Mouse (Mus musculus): Measurements from ENCODE around the gene Tufm. TPM values are rescaled to one million over a fixed set of nuclear protein-coding genes. Genes with fewer than 3 reads are reported as not detected.
A peak's percentile ranks its signal among the peaks of the same experiment; 100 is the strongest.
"Not testable (repeated sequence)": the region's sequence is repeated elsewhere in the genome, so short reads cannot be mapped to it uniquely, and the experiment has no call there.

Gene Tufm
- polyA plus RNA-seq, 1 experiment from 2014 or later: 114 TPM

GRCm38 (mm10) chr7:126482392-126482871, 4.7 kb upstream of the Tufm start:
- H3K9me3 ChIP-seq (replicated peaks): no peaks in the 10 kb centered on the region
- ATAC-seq: peak; percentile 26; the same call in 1 of the 2 replicates
- H3K27me3 ChIP-seq: no peaks in the 10 kb centered on the region
- H3K36me3 ChIP-seq (ENCODE audit: poor library complexity, severe bottlenecking): no peaks in the 10 kb centered on the region
- H3K4me2 ChIP-seq: peak overlapping the region; percentile 59
- peak overlapping the region; percentile 45 for H3K9ac ChIP-seq
- peak overlapping the region; percentile 30 for H3K4me3 ChIP-seq
- H3K27ac ChIP-seq: no peak overlapping the region
- under 1% methylated on average over 23 of the region's 23 CpGs for WGBS
- peaks cover 9% of the 10 kb centered on the region for H3K4me1 ChIP-seq

DNA sequence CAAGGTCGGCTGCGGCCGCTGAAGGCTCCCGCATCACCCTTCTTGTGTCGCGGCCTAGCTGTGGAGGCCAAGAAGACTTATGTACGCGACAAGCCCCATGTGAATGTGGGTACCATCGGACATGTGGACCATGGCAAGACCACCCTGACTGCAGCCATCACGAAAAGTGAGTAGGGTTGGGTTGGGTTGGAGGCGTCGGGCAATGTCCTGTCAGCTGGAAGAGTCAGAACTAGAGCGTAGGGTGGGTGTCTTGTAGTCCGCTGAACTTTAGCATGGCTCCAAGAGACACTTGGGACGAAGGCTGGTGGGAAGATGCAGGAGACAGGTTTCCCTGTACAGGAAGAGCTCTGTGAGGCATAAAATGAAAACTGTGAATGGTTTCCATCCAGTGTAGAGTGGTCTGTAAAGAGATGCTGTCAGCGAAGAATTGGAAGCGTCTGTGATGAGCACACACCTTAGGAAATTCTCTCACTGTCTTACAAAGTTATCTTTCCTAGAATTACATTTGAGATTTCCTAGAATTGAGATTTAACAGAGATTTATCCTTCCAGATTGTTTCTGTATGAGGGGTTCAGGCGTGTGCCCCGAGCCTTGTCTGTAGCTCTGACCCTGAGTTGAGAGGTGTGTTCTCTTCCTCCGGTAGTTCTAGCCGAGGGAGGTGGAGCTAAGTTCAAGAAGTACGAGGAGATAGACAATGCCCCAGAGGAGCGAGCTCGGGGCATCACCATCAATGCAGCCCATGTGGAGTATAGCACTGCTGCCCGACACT, 640 bp downstream of the Tufm start:
- Histone ChIP-seq H3K4me2 (peak overlapping the region; percentile 98), H3K4me1 (peaks cover 14% of the 10 kb centered on the region), H3K4me3 (peak overlapping the region; percentile 71), H3K36me3 (ENCODE audit: poor library complexity, severe bottlenecking) (peaks cover 36% of the 10 kb centered on the region), H3K9ac (peak overlapping the region; percentile 80)
- ATAC-seq; H3K9me3 ChIP-seq (replicated peaks); H3K27me3 ChIP-seq; H3K27ac ChIP-seq: not testable (repeated sequence)
- 20% methylated on average over 23 of the region's 25 CpGs for WGBS

GRCm38 (mm10) chr7:126491005-126491404, 3.8 kb downstream of the Tufm start:
- no peaks in the 10 kb centered on the region for H3K27me3 ChIP-seq
- no peak overlapping the region for H3K27ac ChIP-seq
- H3K4me3 ChIP-seq: no peak overlapping the region
- H3K36me3 ChIP-seq (ENCODE audit: poor library complexity, severe bottlenecking): peaks cover 68% of the 10 kb centered on the region
- ATAC-seq: no peak
- H3K4me2 ChIP-seq: no peak overlapping the region
- H3K4me1 ChIP-seq: peaks cover 14% of the 10 kb centered on the region
- no peaks in the 10 kb centered on the region for H3K9me3 ChIP-seq (replicated peaks)
- 92% methylated on average over 1 of the region's 1 CpGs for WGBS
- H3K9ac ChIP-seq: no peak overlapping the region

- 61% methylated on average over 11 of the region's 11 CpGs for WGBS
- ATAC-seq: no peak
- no peak overlapping the region for H3K27ac ChIP-seq
Measured at GRCm38 (mm10) chr7:126491973-126492372, 4.8 kb downstream of the Tufm start.

GRCm38 (mm10) chr7:126494120-126494519, 7.0 kb downstream of the Tufm start:
- Histone ChIP-seq H3K4me3 (no peak overlapping the region), H3K4me1 (no peaks in the 10 kb centered on the region), H3K36me3 (ENCODE audit: poor library complexity, severe bottlenecking) (peaks cover 97% of the 10 kb centered on the region), H3K9me3 (replicated peaks) (no peaks in the 10 kb centered on the region), H3K27ac (no peak overlapping the region), H3K27me3 (no peaks in the 10 kb centered on the region), H3K4me2 (no peak overlapping the region), H3K9ac (no peak overlapping the region)
- WGBS: 94% methylated on average over 6 of the region's 6 CpGs
- no peak for ATAC-seq

More at GRCm38 (mm10) chr7:126491973-126492372, 4.8 kb downstream of the Tufm start:
- Histone ChIP-seq H3K4me2 (no peak overlapping the region), H3K27me3 (no peaks in the 10 kb centered on the region), H3K9me3 (replicated peaks) (no peaks in the 10 kb centered on the region), H3K9ac (no peak overlapping the region), H3K4me1 (peaks cover 12% of the 10 kb centered on the region), H3K36me3 (ENCODE audit: poor library complexity, severe bottlenecking) (peaks cover 78% of the 10 kb centered on the region), H3K4me3 (no peak overlapping the region)

DNA sequence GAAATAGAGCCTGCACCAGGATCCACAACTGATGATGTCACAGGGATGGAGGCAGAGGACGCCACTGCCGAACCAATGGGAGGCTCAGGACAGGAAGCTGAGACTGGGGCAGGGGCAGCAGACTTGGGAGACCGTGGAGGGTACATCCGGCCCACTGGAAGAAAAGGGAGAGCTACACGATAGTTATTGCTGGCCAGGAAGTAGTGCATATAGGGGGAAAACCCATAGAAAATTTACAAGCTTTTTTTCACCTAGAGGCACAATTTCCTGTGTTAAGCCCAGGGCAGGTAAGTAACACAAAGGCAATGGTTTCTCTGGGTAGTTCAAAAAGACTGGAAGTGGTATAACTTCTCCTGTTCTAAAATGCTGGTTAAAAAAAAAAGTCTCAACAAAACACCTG, 9.3 kb downstream of the Tufm start:
- 85% methylated on average over 5 of the region's 5 CpGs for WGBS
- no peak overlapping the region for H3K27ac ChIP-seq
- no peak overlapping the region for H3K4me3 ChIP-seq
- H3K36me3 ChIP-seq (ENCODE audit: poor library complexity, severe bottlenecking): peaks cover 97% of the 10 kb centered on the region
- H3K9me3 ChIP-seq (replicated peaks): no peaks in the 10 kb centered on the region
- H3K27me3 ChIP-seq: no peaks in the 10 kb centered on the region
- H3K4me2 ChIP-seq: no peak overlapping the region
- peaks cover 9% of the 10 kb centered on the region for H3K4me1 ChIP-seq
- no peak overlapping the region for H3K9ac ChIP-seq
- no peak for ATAC-seq

DNA sequence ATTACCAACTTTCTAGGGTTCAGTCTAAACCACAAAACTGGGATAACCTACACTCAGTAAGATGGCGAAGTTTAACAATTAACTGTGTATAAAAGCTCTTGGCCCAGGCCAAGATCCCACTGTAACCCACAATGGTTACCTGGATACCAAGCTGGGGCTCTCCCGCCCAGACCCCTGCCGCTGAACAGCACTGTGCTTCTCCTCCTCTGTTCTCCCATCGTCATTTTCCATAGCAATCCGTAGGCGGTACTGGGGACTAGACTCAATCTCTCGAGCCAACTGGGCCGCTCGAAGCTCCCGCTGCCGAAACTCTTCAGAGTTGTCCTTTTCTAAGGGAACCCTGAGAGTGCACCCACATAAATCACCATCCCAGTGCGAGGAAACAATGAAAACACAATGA, 10.8 kb downstream of the Tufm start:
- Histone ChIP-seq H3K27me3 (no peaks in the 10 kb centered on the region), H3K4me1 (peaks cover 11% of the 10 kb centered on the region), H3K9ac (no peak overlapping the region), H3K36me3 (ENCODE audit: poor library complexity, severe bottlenecking) (peaks cover 83% of the 10 kb centered on the region), H3K4me2 (no peak overlapping the region), H3K9me3 (replicated peaks) (no peaks in the 10 kb centered on the region), H3K4me3 (no peak overlapping the region), H3K27ac (no peak overlapping the region)
- no peak for ATAC-seq
- WGBS: 89% methylated on average over 12 of the region's 12 CpGs

GRCm38 (mm10) chr7:126499416-126499815, 12.3 kb downstream of the Tufm start:
- ATAC-seq: no peak
- Histone ChIP-seq H3K4me1 (peaks cover 11% of the 10 kb centered on the region), H3K36me3 (ENCODE audit: poor library complexity, severe bottlenecking) (peaks cover 69% of the 10 kb centered on the region), H3K27ac (no peak overlapping the region), H3K27me3 (no peaks in the 10 kb centered on the region), H3K4me2 (no peak overlapping the region), H3K9ac (no peak overlapping the region), H3K9me3 (replicated peaks) (no peaks in the 10 kb centered on the region), H3K4me3 (no peak overlapping the region)
- WGBS: 95% methylated on average over 7 of the region's 7 CpGs

GRCm38 (mm10) chr7:126501684-126502022, 14.5 kb downstream of the Tufm start:
- H3K36me3 ChIP-seq (ENCODE audit: poor library complexity, severe bottlenecking): peaks cover 46% of the 10 kb centered on the region
- 1% methylated on average over 9 of the region's 9 CpGs for WGBS
- H3K9me3 ChIP-seq (replicated peaks): no peaks in the 10 kb centered on the region
- ATAC-seq: no peak; the same call in 1 of the 2 replicates
- H3K27ac ChIP-seq: peak overlapping the region; percentile 100
- peak overlapping the region; percentile 76 for H3K4me2 ChIP-seq
- peak overlapping the region; percentile 70 for H3K9ac ChIP-seq
- peaks cover 11% of the 10 kb centered on the region for H3K4me1 ChIP-seq
- H3K4me3 ChIP-seq: peak overlapping the region; percentile 100
- no peaks in the 10 kb centered on the region for H3K27me3 ChIP-seq

GRCm38 (mm10) chr7:126502023-126502741, 15.0 kb downstream of the Tufm start:
- Histone ChIP-seq H3K4me1 (peaks cover 11% of the 10 kb centered on the region), H3K4me3 (peak overlapping the region; percentile 100), H3K9me3 (replicated peaks) (no peaks in the 10 kb centered on the region), H3K9ac (peak overlapping the region; percentile 96), H3K36me3 (ENCODE audit: poor library complexity, severe bottlenecking) (peaks cover 41% of the 10 kb centered on the region), H3K27ac (peak overlapping the region; percentile 100), H3K27me3 (no peaks in the 10 kb centered on the region), H3K4me2 (peak overlapping the region; percentile 76)
- 1% methylated on average over 39 of the region's 57 CpGs for WGBS
- ATAC-seq: peak; percentile 90

GRCm38 (mm10) chr7:126502751-126503150, 15.6 kb downstream of the Tufm start:
- Histone ChIP-seq H3K27me3 (no peaks in the 10 kb centered on the region), H3K4me3 (peak overlapping the region; percentile 100), H3K36me3 (ENCODE audit: poor library complexity, severe bottlenecking) (peaks cover 35% of the 10 kb centered on the region), H3K4me1 (peaks cover 11% of the 10 kb centered on the region), H3K27ac (peak overlapping the region; percentile 100), H3K4me2 (peak overlapping the region; percentile 76), H3K9ac (peak overlapping the region; percentile 96), H3K9me3 (replicated peaks) (no peaks in the 10 kb centered on the region)
- WGBS: 1% methylated on average over 40 of the region's 40 CpGs
- ATAC-seq: no peak

- Histone ChIP-seq H3K36me3 (ENCODE audit: poor library complexity, severe bottlenecking) (peaks cover 29% of the 10 kb centered on the region), H3K27ac (peak within 1 kb of the TSS; percentile 100), H3K4me1 (peaks cover 11% of the 10 kb centered on the region), H3K9ac (peak within 1 kb of the TSS; percentile 96), H3K4me2 (peak within 1 kb of the TSS; percentile 76), H3K9me3 (replicated peaks) (no peaks in the 10 kb centered on the region), H3K27me3 (no peaks in the 10 kb centered on the region), H3K4me3 (peak within 1 kb of the TSS; percentile 100)
- 0% methylated on average over 50 of the region's 72 CpGs for WGBS
- ATAC-seq: peak; percentile 85
Measured at GRCm38 (mm10) chr7:126503273-126503878, 16.2 kb downstream of the Tufm start, which contains the start of gene Atxn2l. Gene Atxn2l, minus strand, starts transcription at chr7:126503437.

All from forebrain, embryonic 13.5 days (tissue).